Mouse (Mus musculus): ENCODE data around the gene Slc45a2. TPM values are rescaled to one million over a fixed set of nuclear protein-coding genes. Genes with fewer than 3 reads are reported as not detected.
A peak's percentile ranks its signal among the peaks of the same experiment; 100 is the strongest.

The Slc45a2 gene
- polyA plus RNA-seq, 1 experiment from 2014 or later, result 0.05 TPM

- H3K27me3 ChIP-seq (ENCODE audit: insufficient read depth, low read length), result peaks cover 6% of the 10 kb centered on the region
- TF ChIP-seq EP300 (IDR thresholded peaks at IDR 0.05; ENCODE audit: low read depth) (no peak), CTCF (IDR thresholded peaks at IDR 0.05; ENCODE audit: low read depth) (no peak)
Measured at GRCm38 (mm10) chr15:11042828-11043227, 42.3 kb downstream of the Slc45a2 start.

DNA sequence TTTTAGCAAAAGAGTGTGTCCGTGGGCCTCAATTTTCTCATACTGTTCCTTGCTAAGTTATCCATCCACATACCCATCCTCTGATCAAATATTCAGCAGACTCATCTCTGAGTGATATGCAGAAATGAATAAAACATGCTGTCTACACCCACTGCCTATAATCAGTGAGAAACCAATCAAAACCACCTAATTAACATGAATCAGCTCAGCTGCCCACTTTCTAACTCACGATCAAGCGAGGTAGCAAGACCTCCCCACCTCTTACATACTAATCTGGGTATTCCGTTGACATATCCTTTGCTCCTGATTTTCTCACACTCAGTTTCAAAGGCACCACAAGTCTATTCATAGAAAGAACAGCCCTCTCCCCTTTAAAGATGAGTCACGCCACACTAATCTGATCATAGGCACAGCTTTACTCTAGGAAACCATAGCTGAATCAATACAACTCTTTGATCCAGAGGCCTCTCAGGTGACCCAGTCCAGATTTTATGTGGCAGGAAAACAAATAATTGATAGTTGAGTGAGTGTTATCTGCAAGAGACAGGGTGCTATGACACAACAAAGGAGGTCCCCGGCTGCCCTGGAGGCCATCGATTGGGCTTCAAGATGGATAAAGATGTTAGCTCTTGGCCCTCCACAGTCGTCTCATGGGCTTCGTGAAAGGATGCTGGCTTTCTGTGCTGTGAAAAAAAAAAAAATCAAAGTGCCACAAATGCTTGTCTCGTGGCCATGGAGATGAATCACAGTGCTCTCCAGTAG, 53.3 kb downstream of the Slc45a2 start:
- ATAC-seq (no peak), DNase-seq (no peak)
- TF ChIP-seq CTCF (IDR thresholded peaks at IDR 0.05; ENCODE audit: low read depth) (no peak), EP300 (IDR thresholded peaks at IDR 0.05; ENCODE audit: low read depth) (no peak)
- no peaks in the 10 kb centered on the region for H3K9me3 ChIP-seq (ENCODE audit: low read length)
- H3K4me3 ChIP-seq (ENCODE audit: low read depth, low read length), result no peak overlapping the region
- H3K36me3 ChIP-seq (replicated peaks; ENCODE audit: insufficient read depth, low read length), result no peaks in the 10 kb centered on the region
- H3K4me1 ChIP-seq (ENCODE audit: insufficient read depth), result no peaks in the 10 kb centered on the region
- no peak overlapping the region for H3K27ac ChIP-seq (ENCODE audit: low read depth)
- no peaks in the 10 kb centered on the region for H3K27me3 ChIP-seq (ENCODE audit: insufficient read depth, low read length)
- H3K4me2 ChIP-seq (ENCODE audit: low read depth, low read length), result no peak overlapping the region
- H3K9ac ChIP-seq (replicated peaks), result no peak overlapping the region
- 59% methylated on average over 10 of the region's 10 CpGs for WGBS (ENCODE audit: insufficient replicate concordance)

More at GRCm38 (mm10) chr15:11042828-11043227, 42.3 kb downstream of the Slc45a2 start:
- Histone ChIP-seq H3K4me3 (ENCODE audit: low read depth, low read length) (no peak overlapping the region), H3K4me2 (ENCODE audit: low read depth, low read length) (no peak overlapping the region), H3K9me3 (ENCODE audit: low read length) (no peaks in the 10 kb centered on the region), H3K36me3 (replicated peaks; ENCODE audit: insufficient read depth, low read length) (no peaks in the 10 kb centered on the region), H3K4me1 (ENCODE audit: insufficient read depth) (no peaks in the 10 kb centered on the region), H3K9ac (replicated peaks) (no peak overlapping the region), H3K27ac (ENCODE audit: low read depth) (no peak overlapping the region)
- ATAC-seq (no peak), DNase-seq (no peak)
- WGBS (ENCODE audit: insufficient replicate concordance), result 52% methylated on average over 5 of the region's 5 CpGs

- Histone ChIP-seq H3K4me2 (ENCODE audit: low read depth, low read length) (no peak overlapping the region), H3K4me1 (ENCODE audit: insufficient read depth) (no peaks in the 10 kb centered on the region), H3K9me3 (ENCODE audit: low read length) (no peaks in the 10 kb centered on the region), H3K27me3 (ENCODE audit: insufficient read depth, low read length) (no peaks in the 10 kb centered on the region), H3K36me3 (replicated peaks; ENCODE audit: insufficient read depth, low read length) (no peaks in the 10 kb centered on the region), H3K9ac (replicated peaks) (no peak overlapping the region), H3K4me3 (ENCODE audit: low read depth, low read length) (no peak overlapping the region), H3K27ac (ENCODE audit: low read depth) (no peak overlapping the region)
- no peak for DNase-seq
- no peak for TF ChIP-seq EP300 (IDR thresholded peaks at IDR 0.05; ENCODE audit: low read depth)
- no peak for TF ChIP-seq CTCF (IDR thresholded peaks at IDR 0.05; ENCODE audit: low read depth)
- WGBS (ENCODE audit: insufficient replicate concordance), result 57% methylated on average over 7 of the region's 7 CpGs
- no peak for ATAC-seq
Measured at GRCm38 (mm10) chr15:11054440-11055080, 54.0 kb downstream of the Slc45a2 start.

DNA sequence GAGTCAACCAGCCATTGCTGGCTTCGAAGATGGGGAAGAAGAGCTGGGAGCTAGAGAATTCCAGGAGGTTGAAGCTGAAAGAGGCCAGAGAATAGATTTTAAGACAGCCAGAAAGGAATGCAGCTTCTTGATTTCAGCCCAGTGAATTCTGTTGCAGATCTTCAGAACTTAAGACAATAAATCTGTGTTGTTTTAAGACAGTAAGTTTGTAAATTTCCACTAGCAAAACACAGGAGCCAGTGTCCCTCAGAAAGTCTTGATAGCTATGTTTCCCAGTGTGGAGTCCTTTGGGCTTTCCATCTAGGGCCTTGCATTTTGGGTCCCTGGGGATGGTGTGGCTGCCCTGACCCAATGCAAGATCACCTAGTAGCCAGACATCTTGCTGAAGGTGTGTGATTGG, 62.4 kb downstream of the Slc45a2 start:
- DNase-seq (no peak), ATAC-seq (no peak)
- WGBS (ENCODE audit: insufficient replicate concordance), result 66% methylated on average over 1 of the region's 1 CpGs
- TF ChIP-seq CTCF (IDR thresholded peaks at IDR 0.05; ENCODE audit: low read depth), result no peak
- no peak for TF ChIP-seq EP300 (IDR thresholded peaks at IDR 0.05; ENCODE audit: low read depth)
- no peak overlapping the region for H3K4me3 ChIP-seq (ENCODE audit: low read depth, low read length)
- H3K9ac ChIP-seq (replicated peaks), result no peak overlapping the region
- no peak overlapping the region for H3K27ac ChIP-seq (ENCODE audit: low read depth)
- H3K9me3 ChIP-seq (ENCODE audit: low read length), result no peaks in the 10 kb centered on the region
- no peak overlapping the region for H3K4me2 ChIP-seq (ENCODE audit: low read depth, low read length)
- no peaks in the 10 kb centered on the region for H3K36me3 ChIP-seq (replicated peaks; ENCODE audit: insufficient read depth, low read length)
- peaks cover 4% of the 10 kb centered on the region; the same call in 1 of the 2 replicates for H3K4me1 ChIP-seq (ENCODE audit: insufficient read depth)
- no peaks in the 10 kb centered on the region for H3K27me3 ChIP-seq (ENCODE audit: insufficient read depth, low read length)

- WGBS (ENCODE audit: insufficient replicate concordance), result 34% methylated on average over 2 of the region's 2 CpGs
- Histone ChIP-seq H3K27ac (ENCODE audit: low read depth) (peak overlapping the region; percentile 22; the same call in 1 of the 2 replicates), H3K4me3 (ENCODE audit: low read depth, low read length) (no peak overlapping the region), H3K27me3 (ENCODE audit: insufficient read depth, low read length) (no peaks in the 10 kb centered on the region), H3K9ac (replicated peaks) (no peak overlapping the region), H3K36me3 (replicated peaks; ENCODE audit: insufficient read depth, low read length) (no peaks in the 10 kb centered on the region), H3K4me1 (ENCODE audit: insufficient read depth) (peaks cover 4% of the 10 kb centered on the region; the same call in 1 of the 2 replicates), H3K9me3 (ENCODE audit: low read length) (no peaks in the 10 kb centered on the region), H3K4me2 (ENCODE audit: low read depth, low read length) (no peak overlapping the region)
- no peak for DNase-seq
- TF ChIP-seq EP300 (IDR thresholded peaks at IDR 0.05; ENCODE audit: low read depth) (no peak), CTCF (IDR thresholded peaks at IDR 0.05; ENCODE audit: low read depth) (no peak)
- peak; percentile 44 for ATAC-seq
Measured at GRCm38 (mm10) chr15:11064160-11064557, 63.6 kb downstream of the Slc45a2 start.

Measured in liver, postnatal 0 days (tissue).